Mouse (Mus musculus): Measurements from ENCODE around the gene Btbd17.
A peak's percentile ranks its signal among the peaks of the same experiment; 100 is the strongest.

Gene Btbd17

GRCm38 (mm10) chr11:114795848-114796322, at the start of gene Btbd17:
TSS of gene Btbd17 (minus strand) at chr11:114795945.
- no peak for DNase-seq (ENCODE audit: low spot score in 2 of 2)

GRCm38 (mm10) chr11:114844464-114845220, 48.9 kb upstream of the Btbd17 start:
- DNase-seq (ENCODE audit: low spot score in 2 of 2), result no peak

GRCm38 (mm10) chr11:114843818-114844463, 48.2 kb upstream of the Btbd17 start:
- no peak for DNase-seq (ENCODE audit: low spot score in 2 of 2)

GRCm38 (mm10) chr11:114833166-114833565, 37.4 kb upstream of the Btbd17 start:
- DNase-seq (ENCODE audit: low spot score in 2 of 2), result no peak

GRCm38 (mm10) chr11:114830433-114830773, 34.7 kb upstream of the Btbd17 start:
- no peak for DNase-seq (ENCODE audit: low spot score in 2 of 2)

- peak in 1 of 2 experiments; percentile 24 for DNase-seq (ENCODE audit: low spot score in 2 of 2)
Observed at GRCm38 (mm10) chr11:114829499-114830432, 34.0 kb upstream of the Btbd17 start.

GRCm38 (mm10) chr11:114826686-114827085, 30.9 kb upstream of the Btbd17 start:
- DNase-seq (ENCODE audit: low spot score in 2 of 2), result no peak

GRCm38 (mm10) chr11:114823199-114823725, 27.5 kb upstream of the Btbd17 start:
- no peak for DNase-seq (ENCODE audit: low spot score in 2 of 2)

- no peak for DNase-seq (ENCODE audit: low spot score in 2 of 2)
Observed at GRCm38 (mm10) chr11:114822727-114823126, 27.0 kb upstream of the Btbd17 start.

- DNase-seq (ENCODE audit: low spot score in 2 of 2), result no peak
Observed at GRCm38 (mm10) chr11:114821325-114821724, 25.6 kb upstream of the Btbd17 start.

- DNase-seq (ENCODE audit: low spot score in 2 of 2), result no peak
Observed at GRCm38 (mm10) chr11:114820444-114820843, 24.7 kb upstream of the Btbd17 start.

GRCm38 (mm10) chr11:114819110-114819509, 23.4 kb upstream of the Btbd17 start:
- no peak for DNase-seq (ENCODE audit: low spot score in 2 of 2)

GRCm38 (mm10) chr11:114818185-114818584, 22.4 kb upstream of the Btbd17 start:
- DNase-seq (ENCODE audit: low spot score in 2 of 2), result no peak

- no peak for DNase-seq (ENCODE audit: low spot score in 2 of 2)
Observed at GRCm38 (mm10) chr11:114816934-114817333, 21.2 kb upstream of the Btbd17 start.

GRCm38 (mm10) chr11:114814873-114815592, 19.3 kb upstream of the Btbd17 start:
- no peak for DNase-seq (ENCODE audit: low spot score in 2 of 2)

GRCm38 (mm10) chr11:114812731-114813240, 17.0 kb upstream of the Btbd17 start:
- peak; percentile 75 to 92 for DNase-seq (ENCODE audit: low spot score in 2 of 2)

- DNase-seq (ENCODE audit: low spot score in 2 of 2), result no peak
Observed at GRCm38 (mm10) chr11:114810344-114810743, 14.6 kb upstream of the Btbd17 start.

GRCm38 (mm10) chr11:114809371-114809770, 13.6 kb upstream of the Btbd17 start:
- DNase-seq (ENCODE audit: low spot score in 2 of 2), result no peak

GRCm38 (mm10) chr11:114807686-114808427, 12.1 kb upstream of the Btbd17 start:
- no peak for DNase-seq (ENCODE audit: low spot score in 2 of 2)

GRCm38 (mm10) chr11:114807025-114807424, 11.3 kb upstream of the Btbd17 start:
- DNase-seq (ENCODE audit: low spot score in 2 of 2), result no peak
